Mouse (Mus musculus) MN1 (cell line): ENCODE results near the gene Cdc42bpa.

ENCODE experiments used
- DNase-seq: peaks from one replicate; pipeline ENCODE4 v3.0.0-alpha.2; 2016; ENCODE audit warnings: low spot score

The Cdc42bpa gene

GRCm38 (mm10) chr1:179959721-179960542, at the start of gene Cdc42bpa:
Gene Cdc42bpa, plus strand, starts transcription at chr1:179960472.
- DNase-seq = peak; percentile 90

- DNase-seq = peak; percentile 71
These were observed 46.8 kb upstream of the Cdc42bpa start for GRCm38 (mm10) chr1:179913471-179913870.

GRCm38 (mm10) chr1:179917036-179917435, 43.2 kb upstream of the Cdc42bpa start:
- DNase-seq = no peak

GRCm38 (mm10) chr1:179917481-179917880, 42.8 kb upstream of the Cdc42bpa start:
- no peak for DNase-seq

- DNase-seq = no peak
These were observed 40.4 kb upstream of the Cdc42bpa start for GRCm38 (mm10) chr1:179919656-179920436.

GRCm38 (mm10) chr1:179923661-179924405, 36.4 kb upstream of the Cdc42bpa start:
- no peak for DNase-seq

GRCm38 (mm10) chr1:179926240-179926639, 34.0 kb upstream of the Cdc42bpa start:
- no peak for DNase-seq

GRCm38 (mm10) chr1:179927102-179927501, 33.2 kb upstream of the Cdc42bpa start:
- DNase-seq = no peak

- no peak for DNase-seq
These were observed 31.4 kb upstream of the Cdc42bpa start for GRCm38 (mm10) chr1:179928822-179929221.

GRCm38 (mm10) chr1:179931247-179931646, 29.0 kb upstream of the Cdc42bpa start:
- DNase-seq = no peak

GRCm38 (mm10) chr1:179934064-179934463, 26.2 kb upstream of the Cdc42bpa start:
- DNase-seq = no peak

- DNase-seq = no peak
These were observed 20.0 kb upstream of the Cdc42bpa start for GRCm38 (mm10) chr1:179940071-179940786.

- no peak for DNase-seq
These were observed 19.4 kb upstream of the Cdc42bpa start for GRCm38 (mm10) chr1:179940787-179941352.

- DNase-seq = no peak
These were observed 15.3 kb upstream of the Cdc42bpa start for GRCm38 (mm10) chr1:179945017-179945416.

- DNase-seq = no peak
These were observed 13.7 kb upstream of the Cdc42bpa start for GRCm38 (mm10) chr1:179946616-179947015.

- no peak for DNase-seq
These were observed 12.6 kb upstream of the Cdc42bpa start for GRCm38 (mm10) chr1:179947653-179948052.

- DNase-seq = no peak
These were observed 8.7 kb upstream of the Cdc42bpa start for GRCm38 (mm10) chr1:179951597-179951996.

- no peak for DNase-seq
These were observed 7.0 kb upstream of the Cdc42bpa start for GRCm38 (mm10) chr1:179953251-179953650.

- no peak for DNase-seq
These were observed 2.8 kb upstream of the Cdc42bpa start for GRCm38 (mm10) chr1:179957431-179957830.

GRCm38 (mm10) chr1:179958871-179959720, 1.2 kb upstream of the Cdc42bpa start:
- DNase-seq = peak; percentile 67

- no peak for DNase-seq
These were observed 238 bp downstream of the Cdc42bpa start for GRCm38 (mm10) chr1:179960543-179960876.
